Mouse (Mus musculus): Measurements from ENCODE around the gene Zdhhc14. TPM values are rescaled to one million over a fixed set of nuclear protein-coding genes. Genes with fewer than 3 reads are reported as not detected.

The Zdhhc14 gene
- polyA plus RNA-seq, 1 experiment from 2014 or later, result 5.0 TPM

- WGBS, result 90% methylated on average over 5 of the region's 5 CpGs
- no peaks in the 10 kb centered on the region for H3K9me3 ChIP-seq (ENCODE audit: control insufficient read depth, low read length)
- H3K9ac ChIP-seq (ENCODE audit: low read depth, low read length), result no peak overlapping the region
- H3K4me3 ChIP-seq (ENCODE audit: low read length), result no peak overlapping the region
- no peaks in the 10 kb centered on the region for H3K4me1 ChIP-seq (ENCODE audit: control insufficient read depth, insufficient read depth, low read depth, low read length)
- no peak overlapping the region for H3K27ac ChIP-seq (ENCODE audit: low read depth, low read length)
- no peak overlapping the region for H3K4me2 ChIP-seq (ENCODE audit: low read length)
- no peaks in the 10 kb centered on the region for H3K27me3 ChIP-seq (replicated peaks; ENCODE audit: control insufficient read depth, insufficient read depth, low read length)
- ATAC-seq, result no peak
- H3K36me3 ChIP-seq (ENCODE audit: control insufficient read depth, insufficient read depth, low read length), result peaks cover 3% of the 10 kb centered on the region; the same call in 1 of the 2 replicates
These were observed 238.2 kb downstream of the Zdhhc14 start for GRCm38 (mm10) chr17:5730538-5730937.

- H3K27ac ChIP-seq (ENCODE audit: low read depth, low read length), result no peak overlapping the region
- H3K4me2 ChIP-seq (ENCODE audit: low read length), result no peak overlapping the region
- no peak for ATAC-seq
- 28% methylated on average over 7 of the region's 7 CpGs for WGBS
- H3K9me3 ChIP-seq (ENCODE audit: control insufficient read depth, low read length), result no peaks in the 10 kb centered on the region
- H3K9ac ChIP-seq (ENCODE audit: low read depth, low read length), result no peak overlapping the region
- peaks cover 3% of the 10 kb centered on the region; the same call in 1 of the 2 replicates for H3K36me3 ChIP-seq (ENCODE audit: control insufficient read depth, insufficient read depth, low read length)
- H3K4me3 ChIP-seq (ENCODE audit: low read length), result no peak overlapping the region
- no peaks in the 10 kb centered on the region for H3K4me1 ChIP-seq (ENCODE audit: control insufficient read depth, insufficient read depth, low read depth, low read length)
- H3K27me3 ChIP-seq (replicated peaks; ENCODE audit: control insufficient read depth, insufficient read depth, low read length), result no peaks in the 10 kb centered on the region
These were observed 241.0 kb downstream of the Zdhhc14 start for GRCm38 (mm10) chr17:5733400-5733799.

GRCm38 (mm10) chr17:5741061-5741460 is 248.7 kb downstream of the Zdhhc14 start:
- Histone ChIP-seq H3K36me3 (ENCODE audit: control insufficient read depth, insufficient read depth, low read length) (0 out of 2 replicates have a peak, but pooled peaks cover 3% of the 10 kb centered on the region), H3K27me3 (replicated peaks; ENCODE audit: control insufficient read depth, insufficient read depth, low read length) (no peaks in the 10 kb centered on the region), H3K9me3 (ENCODE audit: control insufficient read depth, low read length) (no peaks in the 10 kb centered on the region), H3K27ac (ENCODE audit: low read depth, low read length) (no peak overlapping the region), H3K4me3 (ENCODE audit: low read length) (no peak overlapping the region), H3K9ac (ENCODE audit: low read depth, low read length) (no peak overlapping the region), H3K4me1 (ENCODE audit: control insufficient read depth, insufficient read depth, low read depth, low read length) (no peaks in the 10 kb centered on the region), H3K4me2 (ENCODE audit: low read length) (no peak overlapping the region)
- no peak for ATAC-seq
- WGBS, result 91% methylated on average over 6 of the region's 6 CpGs

- Histone ChIP-seq H3K4me3 (ENCODE audit: low read length) (no peak overlapping the region), H3K9ac (ENCODE audit: low read depth, low read length) (no peak overlapping the region), H3K27me3 (replicated peaks; ENCODE audit: control insufficient read depth, insufficient read depth, low read length) (no peaks in the 10 kb centered on the region), H3K9me3 (ENCODE audit: control insufficient read depth, low read length) (no peaks in the 10 kb centered on the region), H3K36me3 (ENCODE audit: control insufficient read depth, insufficient read depth, low read length) (0 out of 2 replicates have a peak, but pooled peaks cover 3% of the 10 kb centered on the region), H3K4me2 (ENCODE audit: low read length) (no peak overlapping the region), H3K4me1 (ENCODE audit: control insufficient read depth, insufficient read depth, low read depth, low read length) (no peaks in the 10 kb centered on the region), H3K27ac (ENCODE audit: low read depth, low read length) (no peak overlapping the region)
- ATAC-seq, result no peak
- WGBS, result 94% methylated on average over 5 of the region's 5 CpGs
These were observed 251.7 kb downstream of the Zdhhc14 start for GRCm38 (mm10) chr17:5744016-5744415.

- no peak for ATAC-seq
- no peak overlapping the region for H3K9ac ChIP-seq (ENCODE audit: low read depth, low read length)
- 83% methylated on average over 3 of the region's 3 CpGs for WGBS
These were observed 254.0 kb downstream of the Zdhhc14 start for GRCm38 (mm10) chr17:5746378-5746777.

GRCm38 (mm10) chr17:5747539-5748500 is 255.5 kb downstream of the Zdhhc14 start:
- no peaks in the 10 kb centered on the region for H3K27me3 ChIP-seq (replicated peaks; ENCODE audit: control insufficient read depth, insufficient read depth, low read length)
- H3K36me3 ChIP-seq (ENCODE audit: control insufficient read depth, insufficient read depth, low read length), result no peaks in the 10 kb centered on the region
- no peak for ATAC-seq
- no peak overlapping the region for H3K9ac ChIP-seq (ENCODE audit: low read depth, low read length)
- H3K4me2 ChIP-seq (ENCODE audit: low read length), result no peak overlapping the region
- H3K4me3 ChIP-seq (ENCODE audit: low read length), result no peak overlapping the region
- 80% methylated on average over 16 of the region's 16 CpGs for WGBS
- H3K27ac ChIP-seq (ENCODE audit: low read depth, low read length), result no peak overlapping the region
- H3K9me3 ChIP-seq (ENCODE audit: control insufficient read depth, low read length), result no peaks in the 10 kb centered on the region
- peaks cover 4% of the 10 kb centered on the region for H3K4me1 ChIP-seq (ENCODE audit: control insufficient read depth, insufficient read depth, low read depth, low read length)

More at GRCm38 (mm10) chr17:5746378-5746777, 254.0 kb downstream of the Zdhhc14 start:
- Histone ChIP-seq H3K4me1 (ENCODE audit: control insufficient read depth, insufficient read depth, low read depth, low read length) (no peaks in the 10 kb centered on the region), H3K27ac (ENCODE audit: low read depth, low read length) (no peak overlapping the region), H3K27me3 (replicated peaks; ENCODE audit: control insufficient read depth, insufficient read depth, low read length) (no peaks in the 10 kb centered on the region), H3K9me3 (ENCODE audit: control insufficient read depth, low read length) (no peaks in the 10 kb centered on the region), H3K4me3 (ENCODE audit: low read length) (no peak overlapping the region), H3K4me2 (ENCODE audit: low read length) (no peak overlapping the region), H3K36me3 (ENCODE audit: control insufficient read depth, insufficient read depth, low read length) (0 out of 2 replicates have a peak, but pooled peaks cover 3% of the 10 kb centered on the region)

GRCm38 (mm10) chr17:5748501-5748894 is 256.1 kb downstream of the Zdhhc14 start:
- Histone ChIP-seq H3K4me3 (ENCODE audit: low read length) (no peak overlapping the region), H3K27ac (ENCODE audit: low read depth, low read length) (no peak overlapping the region), H3K9ac (ENCODE audit: low read depth, low read length) (no peak overlapping the region), H3K36me3 (ENCODE audit: control insufficient read depth, insufficient read depth, low read length) (no peaks in the 10 kb centered on the region), H3K4me2 (ENCODE audit: low read length) (no peak overlapping the region), H3K4me1 (ENCODE audit: control insufficient read depth, insufficient read depth, low read depth, low read length) (peaks cover 9% of the 10 kb centered on the region), H3K27me3 (replicated peaks; ENCODE audit: control insufficient read depth, insufficient read depth, low read length) (no peaks in the 10 kb centered on the region), H3K9me3 (ENCODE audit: control insufficient read depth, low read length) (no peaks in the 10 kb centered on the region)
- ATAC-seq, result no peak
- 15% methylated on average over 4 of the region's 4 CpGs for WGBS

GRCm38 (mm10) chr17:5750278-5750677 is 257.9 kb downstream of the Zdhhc14 start:
- no peaks in the 10 kb centered on the region for H3K27me3 ChIP-seq (replicated peaks; ENCODE audit: control insufficient read depth, insufficient read depth, low read length)
- no peaks in the 10 kb centered on the region for H3K9me3 ChIP-seq (ENCODE audit: control insufficient read depth, low read length)
- ATAC-seq, result no peak
- H3K36me3 ChIP-seq (ENCODE audit: control insufficient read depth, insufficient read depth, low read length), result no peaks in the 10 kb centered on the region
- no peak overlapping the region for H3K4me3 ChIP-seq (ENCODE audit: low read length)
- 82% methylated on average over 4 of the region's 4 CpGs for WGBS
- peaks cover 10% of the 10 kb centered on the region for H3K4me1 ChIP-seq (ENCODE audit: control insufficient read depth, insufficient read depth, low read depth, low read length)
- no peak overlapping the region for H3K27ac ChIP-seq (ENCODE audit: low read depth, low read length)
- no peak overlapping the region for H3K4me2 ChIP-seq (ENCODE audit: low read length)
- H3K9ac ChIP-seq (ENCODE audit: low read depth, low read length), result no peak overlapping the region

- Histone ChIP-seq H3K36me3 (ENCODE audit: control insufficient read depth, insufficient read depth, low read length) (no peaks in the 10 kb centered on the region), H3K4me1 (ENCODE audit: control insufficient read depth, insufficient read depth, low read depth, low read length) (peaks cover 10% of the 10 kb centered on the region), H3K27ac (ENCODE audit: low read depth, low read length) (no peak overlapping the region), H3K4me3 (ENCODE audit: low read length) (no peak overlapping the region), H3K4me2 (ENCODE audit: low read length) (no peak overlapping the region), H3K9me3 (ENCODE audit: control insufficient read depth, low read length) (no peaks in the 10 kb centered on the region), H3K9ac (ENCODE audit: low read depth, low read length) (no peak overlapping the region), H3K27me3 (replicated peaks; ENCODE audit: control insufficient read depth, insufficient read depth, low read length) (no peaks in the 10 kb centered on the region)
- no peak for ATAC-seq
- WGBS, result 75% methylated on average over 3 of the region's 3 CpGs
These were observed 258.7 kb downstream of the Zdhhc14 start for GRCm38 (mm10) chr17:5751066-5751465.

Measured in hindbrain, embryonic 16.5 days (tissue).